Mouse (Mus musculus) liver, postnatal 0 days (tissue): ENCODE results near the gene Thyn1. TPM values are rescaled to one million over a fixed set of nuclear protein-coding genes. Genes with fewer than 3 reads are reported as not detected.

Experiments used
- ATAC-seq: fragments of 200-750 bp; cut with Nextera tagmentation; 2 replicates; pipeline ENCODE4 v1.8.0; 2017; ENCODE audit warnings: mild to moderate bottlenecking, moderate library complexity
- DNase-seq: peaks from one replicate; pipeline ENCODE4 v3.0.0-alpha.2; 2016
- H3K27ac ChIP-seq: fragments of 300-500 bp; sonication (generic); 2 replicates; pipeline ENCODE4 v1.5.1; 2014; ENCODE audit warnings: antibody characterized with exemption, moderate library complexity, mild to moderate bottlenecking, low read depth
- H3K27me3 ChIP-seq: fragments of 300-500 bp; sonication (generic); 2 replicates; pipeline ENCODE4 v1.6.1; 2014; ENCODE audit warnings: low read length, control low read depth, mixed read lengths; ENCODE audit not compliant: insufficient read depth
- H3K36me3 ChIP-seq: fragments of 300-500 bp; sonication (generic); replicated peaks from 2 replicates; pipeline ENCODE4 v1.6.1; 2014; ENCODE audit warnings: mild to moderate bottlenecking, control low read depth, low read length, moderate library complexity, mixed read lengths; ENCODE audit not compliant: insufficient read depth
- H3K4me1 ChIP-seq: fragments of 300-500 bp; sonication (generic); 2 replicates; pipeline ENCODE4 v1.6.1; 2014; ENCODE audit warnings: antibody characterized with exemption, mild to moderate bottlenecking, control low read depth; ENCODE audit not compliant: insufficient read depth
- H3K4me2 ChIP-seq: fragments of 300-500 bp; sonication (generic); 2 replicates; pipeline ENCODE4 v1.6.1; 2014; ENCODE audit warnings: low read depth, mild to moderate bottlenecking, low read length, moderate library complexity, mixed read lengths
- H3K4me3 ChIP-seq: fragments of 300-500 bp; sonication (generic); 2 replicates; pipeline ENCODE4 v1.5.1; 2014; ENCODE audit warnings: low read depth, low read length
- H3K9ac ChIP-seq: fragments of 300-500 bp; sonication (generic); replicated peaks from 2 replicates; pipeline ENCODE4 v1.6.1; 2014; ENCODE audit warnings: mild to moderate bottlenecking, moderate library complexity
- H3K9me3 ChIP-seq: fragments of 300-500 bp; sonication (generic); 2 replicates; pipeline ENCODE4 v1.6.1; 2016; ENCODE audit warnings: mild to moderate bottlenecking, control low read depth, low read length, mixed read lengths
- CTCF ChIP-seq: sonication (generic); IDR thresholded peaks from 2 replicates; pipeline ENCODE4 v1.5.1; 2016; ENCODE audit warnings: antibody characterized with exemption, low read depth
- EP300 ChIP-seq: IDR thresholded peaks from 2 replicates; pipeline ENCODE4 v1.6.1; 2016; ENCODE audit warnings: antibody characterized with exemption, low read depth, mild to moderate bottlenecking
- WGBS: fragments of 180-500 bp; shearing (Covaris S2); extraction: QIAGEN DNeasy Blood & Tissue Kit; methylation state at CpG from one replicate; pipeline ENCODE4 v1.1.7; 2014; ENCODE audit not compliant: insufficient replicate concordance; 5-methylcytosine and 5-hydroxymethylcytosine counted together
- polyA plus RNA-seq: library from polyadenylated mRNA; unstranded; fragments of >200 nt; fragmentation: Nextera tagmentation; extraction: Ambion mirVana; gene quantifications from 2 replicates; pipeline ENCODE4 v1.2.1, GENCODE M21; 2015

Gene Thyn1
- polyA plus RNA-seq, 1 experiment from 2014 or later, result 35.6 TPM

- Histone ChIP-seq H3K36me3 (no peaks in the 10 kb centered on the region; the same call in 1 of the 2 replicates), H3K27ac (peak overlapping the region; percentile 86), H3K9me3 (no peaks in the 10 kb centered on the region), H3K27me3 (no peaks in the 10 kb centered on the region), H3K9ac (peak overlapping the region; percentile 95), H3K4me3 (peak overlapping the region; percentile 99), H3K4me1 (peaks cover 40% of the 10 kb centered on the region), H3K4me2 (peak overlapping the region; percentile 100)
- ATAC-seq, result peak; percentile 34
- TF ChIP-seq EP300 (no peak), CTCF (peak; percentile 42)
- peak; percentile 61 for DNase-seq
- under 1% methylated on average over 52 of the region's 52 CpGs for WGBS
Observed at GRCm38 (mm10) chr9:27029022-27029827, 29.7 kb downstream of the Thyn1 start.

- peak within 1 kb of the TSS; percentile 95 for H3K9ac ChIP-seq
- under 1% methylated on average over 74 of the region's 80 CpGs for WGBS
- H3K4me3 ChIP-seq, result peak within 1 kb of the TSS; percentile 99
- ATAC-seq, result peak; percentile 94
- peak within 1 kb of the TSS; percentile 86 for H3K27ac ChIP-seq
- H3K4me2 ChIP-seq, result peak within 1 kb of the TSS; percentile 100
- TF ChIP-seq CTCF (peak; percentile 31), EP300 (peak; percentile 33; the same call in 1 of the 2 replicates)
- no peaks in the 10 kb centered on the region for H3K27me3 ChIP-seq
- no peaks in the 10 kb centered on the region; the same call in 1 of the 2 replicates for H3K36me3 ChIP-seq
- DNase-seq, result peak; percentile 97
- H3K4me1 ChIP-seq, result peaks cover 40% of the 10 kb centered on the region
- H3K9me3 ChIP-seq, result no peaks in the 10 kb centered on the region
Observed at GRCm38 (mm10) chr9:27029828-27030762, 30.6 kb downstream of the Thyn1 start, which contains the start of the genes Vps26b and Ncapd3. Gene Vps26b (minus strand): TSS chr9:27030065. Gene Ncapd3 (plus strand): TSS chr9:27030175.

GRCm38 (mm10) chr9:27030763-27031100 is 31.2 kb downstream of the Thyn1 start:
- TF ChIP-seq CTCF (no peak), EP300 (no peak)
- peak overlapping the region; percentile 95 for H3K9ac ChIP-seq
- DNase-seq (no peak), ATAC-seq (peak; percentile 16)
- H3K4me2 ChIP-seq, result peak overlapping the region; percentile 100
- H3K27me3 ChIP-seq, result no peaks in the 10 kb centered on the region
- peak overlapping the region; percentile 99 for H3K4me3 ChIP-seq
- WGBS, result under 1% methylated on average over 17 of the region's 17 CpGs
- no peaks in the 10 kb centered on the region; the same call in 1 of the 2 replicates for H3K36me3 ChIP-seq
- peak overlapping the region; percentile 86; the same call in 1 of the 2 replicates for H3K27ac ChIP-seq
- H3K4me1 ChIP-seq, result peaks cover 40% of the 10 kb centered on the region
- H3K9me3 ChIP-seq, result no peaks in the 10 kb centered on the region

GRCm38 (mm10) chr9:27043892-27044291 is 44.4 kb downstream of the Thyn1 start:
- no peak for TF ChIP-seq EP300
- no peak for TF ChIP-seq CTCF
- H3K4me1 ChIP-seq, result no peaks in the 10 kb centered on the region
- WGBS, result 86% methylated on average over 5 of the region's 5 CpGs
- H3K36me3 ChIP-seq, result peaks cover 83% of the 10 kb centered on the region
- no peak overlapping the region for H3K27ac ChIP-seq
- no peak for DNase-seq
- no peak for ATAC-seq
- H3K4me3 ChIP-seq, result no peak overlapping the region
- H3K27me3 ChIP-seq, result no peaks in the 10 kb centered on the region
- H3K9ac ChIP-seq, result no peak overlapping the region
- no peak overlapping the region for H3K4me2 ChIP-seq
- no peaks in the 10 kb centered on the region for H3K9me3 ChIP-seq

GRCm38 (mm10) chr9:27049492-27049891 is 50.0 kb downstream of the Thyn1 start:
- Histone ChIP-seq H3K4me2 (no peak overlapping the region), H3K36me3 (peaks cover 84% of the 10 kb centered on the region), H3K9me3 (no peaks in the 10 kb centered on the region), H3K9ac (no peak overlapping the region), H3K4me3 (no peak overlapping the region), H3K27me3 (no peaks in the 10 kb centered on the region), H3K27ac (no peak overlapping the region), H3K4me1 (no peaks in the 10 kb centered on the region)
- TF ChIP-seq EP300 (no peak), CTCF (0 out of 2 replicates have a peak, but pooled peaks have one; percentile 15)
- ATAC-seq (no peak), DNase-seq (no peak)
- 90% methylated on average over 2 of the region's 2 CpGs for WGBS

Other genes with a start within 250 kb of the Thyn1 start
- 0.06 TPM in 1 of 2 replicates, not detected in the other for gene Glb1l2, start 193.2 kb upstream of the Thyn1 start, polyA plus RNA-seq
- gene Glb1l3, start 138.8 kb upstream of the Thyn1 start, polyA plus RNA-seq, result not detected in 2 replicates
- not detected in 2 replicates for gene Gm1110, start 76.6 kb upstream of the Thyn1 start, polyA plus RNA-seq
- 16.5 and 19.3 TPM in 2 replicates for gene Acad8, start 144 bp upstream of the Thyn1 start, polyA plus RNA-seq
- gene Vps26b, start 30.4 kb downstream of the Thyn1 start, polyA plus RNA-seq, result 7.2 and 7.3 TPM in 2 replicates
- gene Ncapd3, start 30.5 kb downstream of the Thyn1 start, polyA plus RNA-seq, result 13.2 and 13.9 TPM in 2 replicates
- gene Jam3, start 155.7 kb downstream of the Thyn1 start, polyA plus RNA-seq, result 1.5 and 1.7 TPM in 2 replicates